Mouse (Mus musculus) small intestine, adult 2 months (tissue): ENCODE data around the gene Tmem269.

Source experiments
- CTCF ChIP-seq: fragments of 200-500 bp; IDR thresholded peaks from 2 replicates; pipeline ENCODE4 v1.5.1; 2012; ENCODE audit warnings: low read depth, mild to moderate bottlenecking, control low read depth, inconsistent platforms, low read length, moderate library complexity, mixed read lengths; ENCODE audit not compliant: insufficient replicate concordance, insufficient read length; ENCODE audit errors: extremely low read depth
- POLR2A ChIP-seq: fragments of 200-500 bp; IDR thresholded peaks from 2 replicates; pipeline ENCODE4 v1.6.1; 2012; ENCODE audit warnings: low read depth, mild to moderate bottlenecking, control low read depth, inconsistent platforms, low read length, moderate library complexity

DNA sequence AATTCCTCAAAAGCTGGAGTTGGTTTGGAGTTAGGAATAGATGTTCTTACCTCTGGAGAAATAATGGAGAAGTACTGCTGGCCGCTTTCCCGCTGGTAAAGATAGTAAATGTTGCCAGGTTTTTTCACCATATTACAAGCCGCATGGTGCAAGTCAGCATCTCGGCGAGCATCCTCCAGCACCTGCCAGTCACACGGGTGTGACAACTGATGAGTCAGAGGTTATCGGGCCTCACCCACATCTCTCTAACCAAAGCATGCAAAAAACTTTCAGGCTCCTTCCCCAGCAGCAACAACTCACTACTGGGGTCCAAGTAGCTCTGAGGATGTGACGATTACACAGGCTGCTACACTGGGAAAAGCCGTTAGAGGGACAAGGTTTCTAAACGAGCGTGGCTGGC, 8.7 kb upstream of the Tmem269 start:
- TF ChIP-seq POLR2A (no peak), CTCF (no peak)
